Mouse (Mus musculus): ENCODE data around the gene Ung. TPM values are rescaled to one million over a fixed set of nuclear protein-coding genes. Genes with fewer than 3 reads are reported as not detected.
A peak's percentile ranks its signal among the peaks of the same experiment; 100 is the strongest.

The Ung gene
- polyA plus RNA-seq, 1 experiment from 2014 or later = 31.1 TPM

- no peaks in the 10 kb centered on the region for H3K9me3 ChIP-seq (replicated peaks; ENCODE audit: low read length)
- ATAC-seq (replicated peaks; ENCODE audit: low FRiP score, low read depth) = peak; percentile 46
- H3K9ac ChIP-seq (ENCODE audit: low read depth, low read length) = no peak overlapping the region
- no peak overlapping the region for H3K4me3 ChIP-seq (replicated peaks; ENCODE audit: low read depth, low read length)
- TF ChIP-seq CTCF (IDR thresholded peaks at IDR 0.05; ENCODE audit: low read depth) = no peak
- 70% methylated on average over 15 of the region's 15 CpGs for WGBS
- H3K36me3 ChIP-seq (ENCODE audit: insufficient read depth, low read length) = no peaks in the 10 kb centered on the region
- no peaks in the 10 kb centered on the region for H3K27me3 ChIP-seq (ENCODE audit: insufficient read depth, low read length)
- peaks cover 8% of the 10 kb centered on the region; the same call in 1 of the 2 replicates for H3K4me1 ChIP-seq (replicated peaks; ENCODE audit: insufficient read depth, low read length)
- H3K4me2 ChIP-seq (ENCODE audit: low read length) = no peak overlapping the region
- DNase-seq (ENCODE audit: low spot score) = no peak
- no peak overlapping the region for H3K27ac ChIP-seq
Measured at GRCm38 (mm10) chr5:114137481-114138276, 7.5 kb downstream of the Ung start.

DNA sequence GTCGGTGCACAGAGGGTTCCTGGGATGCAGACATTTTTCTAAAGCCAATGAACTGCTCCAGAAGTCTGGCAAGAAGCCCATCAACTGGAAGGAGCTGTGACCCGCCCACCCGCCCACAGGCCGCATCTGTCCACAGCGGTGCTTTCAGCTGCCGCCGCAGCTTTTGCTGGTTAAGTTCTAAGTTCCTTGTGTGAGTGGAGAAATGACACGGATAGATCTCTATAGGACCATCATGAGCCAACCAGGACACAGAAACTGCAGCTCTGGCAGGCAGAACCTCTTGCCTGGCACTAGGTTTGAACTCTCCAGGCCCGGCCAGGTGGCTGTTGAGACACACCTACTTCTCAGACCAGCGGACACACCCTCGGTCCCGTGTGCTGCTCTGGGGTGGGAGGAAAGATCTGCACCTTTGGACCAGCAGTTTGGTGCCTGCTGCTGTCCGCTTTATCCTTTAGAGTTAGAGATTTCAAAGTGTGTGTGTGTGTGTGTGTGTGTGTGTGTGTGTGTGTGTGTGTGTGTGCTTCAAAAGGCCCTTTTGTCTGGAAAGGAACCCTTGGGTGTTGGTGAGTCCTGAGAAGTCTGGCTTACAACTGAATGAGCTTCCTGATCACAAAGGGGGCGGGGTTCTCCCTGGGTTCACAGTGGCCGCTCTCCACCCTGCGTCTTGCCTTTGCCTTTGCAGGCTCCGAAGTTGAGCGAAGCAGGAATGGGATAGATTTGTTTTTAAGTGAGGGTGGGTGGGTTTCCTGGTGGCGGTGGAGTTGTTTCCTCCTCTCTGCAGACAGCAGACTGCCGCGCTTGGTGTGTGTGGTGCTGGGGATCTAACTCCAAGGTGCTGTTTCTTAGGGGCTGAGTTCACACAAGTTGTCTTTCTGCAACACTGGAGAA is 8.3 kb downstream of the Ung start:
- Histone ChIP-seq H3K4me1 (replicated peaks; ENCODE audit: insufficient read depth, low read length) (peaks cover 8% of the 10 kb centered on the region; the same call in 1 of the 2 replicates), H3K27me3 (ENCODE audit: insufficient read depth, low read length) (no peaks in the 10 kb centered on the region), H3K36me3 (ENCODE audit: insufficient read depth, low read length) (no peaks in the 10 kb centered on the region), H3K27ac (peak overlapping the region; percentile 82), H3K9me3 (replicated peaks; ENCODE audit: low read length) (no peaks in the 10 kb centered on the region), H3K4me2 (ENCODE audit: low read length) (peak overlapping the region; percentile 34), H3K9ac (ENCODE audit: low read depth, low read length) (no peak overlapping the region), H3K4me3 (replicated peaks; ENCODE audit: low read depth, low read length) (no peak overlapping the region)
- no peak for TF ChIP-seq CTCF (IDR thresholded peaks at IDR 0.05; ENCODE audit: low read depth)
- DNase-seq (ENCODE audit: low spot score) (peak; percentile 66), ATAC-seq (replicated peaks; ENCODE audit: low FRiP score, low read depth) (0 out of 2 replicates have a peak, but pooled peaks have one; percentile 4)
- WGBS = 46% methylated on average over 21 of the region's 21 CpGs

GRCm38 (mm10) chr5:114139175-114139574 is 9.0 kb downstream of the Ung start:
- ATAC-seq (replicated peaks; ENCODE audit: low FRiP score, low read depth) = peak; percentile 72

DNA sequence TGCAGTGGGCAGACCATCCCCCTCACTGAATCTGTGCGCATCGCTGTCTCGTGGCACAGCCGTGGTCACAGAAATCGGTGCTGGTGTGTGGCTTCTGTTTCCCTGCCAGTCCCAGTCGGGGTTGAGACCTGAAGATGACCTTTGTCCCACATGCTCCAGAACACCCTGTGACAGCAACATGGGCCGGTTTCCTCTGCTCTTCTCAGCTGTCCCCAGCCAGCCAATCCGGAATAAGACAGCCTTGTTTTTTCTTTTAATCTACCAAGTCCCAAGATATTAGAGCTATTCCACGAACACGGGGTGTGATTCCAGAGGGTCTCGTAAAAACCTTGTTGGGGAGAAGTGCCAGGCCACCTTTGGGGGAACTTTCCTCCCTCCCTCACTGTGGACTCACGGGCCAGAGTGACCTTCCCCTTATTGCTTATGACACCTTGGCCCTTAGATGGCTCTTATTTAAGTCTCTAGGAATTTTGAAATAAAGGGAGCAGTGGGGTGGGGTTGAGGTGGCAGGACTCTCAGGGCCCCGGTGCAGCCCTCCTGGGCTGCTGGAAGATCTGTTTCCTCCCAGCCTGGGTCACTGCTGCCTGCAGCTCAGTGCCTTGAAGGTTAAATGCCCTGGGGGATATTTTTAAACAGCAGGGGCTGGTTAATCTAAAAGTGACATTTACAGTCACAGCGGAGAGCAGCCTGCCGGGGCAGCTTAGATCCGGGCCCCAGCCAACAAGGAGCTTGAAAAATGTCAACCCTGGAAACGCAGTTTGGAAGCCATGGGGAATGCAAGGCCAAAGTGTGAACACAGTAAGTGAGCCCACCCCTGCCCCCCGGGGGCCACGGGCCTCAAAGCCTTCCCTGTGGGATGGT is 16.1 kb downstream of the Ung start, which contains the start of gene Acacb:
TSS of gene Acacb (plus strand) at position 508 of the 861 bp plus-strand sequence.
- no peaks in the 10 kb centered on the region for H3K9me3 ChIP-seq (replicated peaks; ENCODE audit: low read length)
- ATAC-seq (replicated peaks; ENCODE audit: low FRiP score, low read depth) (peak; percentile 65), DNase-seq (ENCODE audit: low spot score) (no peak)
- H3K9ac ChIP-seq (ENCODE audit: low read depth, low read length) = peak within 1 kb of the TSS; percentile 32; the same call in 1 of the 2 replicates
- no peak within 1 kb of the TSS for H3K4me3 ChIP-seq (replicated peaks; ENCODE audit: low read depth, low read length)
- no peak for TF ChIP-seq CTCF (IDR thresholded peaks at IDR 0.05; ENCODE audit: low read depth)
- peak within 1 kb of the TSS; percentile 74 for H3K27ac ChIP-seq
- WGBS = 35% methylated on average over 19 of the region's 19 CpGs
- no peaks in the 10 kb centered on the region; the same call in 1 of the 2 replicates for H3K4me1 ChIP-seq (replicated peaks; ENCODE audit: insufficient read depth, low read length)
- H3K4me2 ChIP-seq (ENCODE audit: low read length) = no peak within 1 kb of the TSS
- H3K36me3 ChIP-seq (ENCODE audit: insufficient read depth, low read length) = no peaks in the 10 kb centered on the region
- no peaks in the 10 kb centered on the region for H3K27me3 ChIP-seq (ENCODE audit: insufficient read depth, low read length)

More at GRCm38 (mm10) chr5:114139175-114139574, 9.0 kb downstream of the Ung start:
- no peak overlapping the region for H3K4me3 ChIP-seq (replicated peaks; ENCODE audit: low read depth, low read length)
- DNase-seq (ENCODE audit: low spot score) = peak; percentile 90
- TF ChIP-seq CTCF (IDR thresholded peaks at IDR 0.05; ENCODE audit: low read depth) = no peak
- WGBS = 18% methylated on average over 9 of the region's 9 CpGs
- H3K36me3 ChIP-seq (ENCODE audit: insufficient read depth, low read length) = no peaks in the 10 kb centered on the region
- H3K4me2 ChIP-seq (ENCODE audit: low read length) = peak overlapping the region; percentile 34; the same call in 1 of the 2 replicates
- H3K27me3 ChIP-seq (ENCODE audit: insufficient read depth, low read length) = no peaks in the 10 kb centered on the region
- peaks cover 8% of the 10 kb centered on the region; the same call in 1 of the 2 replicates for H3K4me1 ChIP-seq (replicated peaks; ENCODE audit: insufficient read depth, low read length)
- H3K9ac ChIP-seq (ENCODE audit: low read depth, low read length) = no peak overlapping the region
- H3K9me3 ChIP-seq (replicated peaks; ENCODE audit: low read length) = no peaks in the 10 kb centered on the region
- H3K27ac ChIP-seq = peak overlapping the region; percentile 82

- no peak overlapping the region for H3K4me2 ChIP-seq (ENCODE audit: low read length)
- H3K27ac ChIP-seq = peak overlapping the region; percentile 74; the same call in 1 of the 2 replicates
- peaks cover 5% of the 10 kb centered on the region; the same call in 1 of the 2 replicates for H3K4me1 ChIP-seq (replicated peaks; ENCODE audit: insufficient read depth, low read length)
- no peak for TF ChIP-seq CTCF (IDR thresholded peaks at IDR 0.05; ENCODE audit: low read depth)
- no peak overlapping the region; the same call in 1 of the 2 replicates for H3K9ac ChIP-seq (ENCODE audit: low read depth, low read length)
- no peak for DNase-seq (ENCODE audit: low spot score)
- no peaks in the 10 kb centered on the region for H3K36me3 ChIP-seq (ENCODE audit: insufficient read depth, low read length)
- 77% methylated on average over 14 of the region's 14 CpGs for WGBS
- no peak; the same call in 1 of the 2 replicates for ATAC-seq (replicated peaks; ENCODE audit: low FRiP score, low read depth)
- H3K27me3 ChIP-seq (ENCODE audit: insufficient read depth, low read length) = no peaks in the 10 kb centered on the region
- H3K4me3 ChIP-seq (replicated peaks; ENCODE audit: low read depth, low read length) = no peak overlapping the region
- H3K9me3 ChIP-seq (replicated peaks; ENCODE audit: low read length) = no peaks in the 10 kb centered on the region
Measured at GRCm38 (mm10) chr5:114147043-114147972, 17.1 kb downstream of the Ung start.
